In the genomic region with DNA sequence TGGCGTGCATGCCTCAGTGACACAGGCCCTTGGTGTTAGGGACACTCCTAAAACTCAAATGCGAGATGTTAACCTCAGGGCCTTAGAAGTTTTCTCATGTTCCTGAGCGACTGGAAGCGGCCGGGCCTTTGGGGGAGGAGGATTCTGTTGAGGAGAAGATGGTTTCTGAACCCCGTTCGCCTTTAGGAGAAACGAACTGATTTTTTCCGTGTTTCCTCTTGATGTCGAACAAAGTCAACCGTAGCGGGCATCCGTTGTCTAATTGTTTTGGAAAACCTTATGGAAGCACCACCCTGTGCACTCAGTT, we compare ENCODE assay signal across 8 mouse cellular contexts. TPM values are rescaled to one million over a fixed set of nuclear protein-coding genes. Genes with fewer than 3 reads are reported as not detected.
DNase-seq lines count a peak whose midpoint lies in the region; ATAC-seq and TF ChIP-seq lines count a peak whose summit lies in the region.

No protein-coding gene starts in this region.

- under 1% methylated on average over 13 of the region's 13 CpGs for WGBS in kidney, embryonic 16.5 days
- under 1% methylated on average over 13 of the region's 13 CpGs for WGBS in midbrain, postnatal 0 days

- no peaks in the 10 kb centered on the region for H3K9me3 ChIP-seq in kidney, embryonic 16.5 days (ENCODE audit: low read length)
- H3K9me3 ChIP-seq in midbrain, postnatal 0 days (ENCODE audit: low read length): no peaks in the 10 kb centered on the region

- H3K4me1 ChIP-seq in kidney, embryonic 16.5 days (ENCODE audit: insufficient read depth, low read length): peaks cover 10% of the 10 kb centered on the region; the same call in 1 of the 2 replicates
- peaks cover 3% of the 10 kb centered on the region; the same call in 1 of the 2 replicates for H3K4me1 ChIP-seq in midbrain, postnatal 0 days (ENCODE audit: insufficient read depth, low read length)

- no peak for ATAC-seq in kidney, embryonic 16.5 days (ENCODE audit: low FRiP score, low TSS enrichment)
- ATAC-seq in inflammation-experienced regulatory T-cells, adult 6 months: peak; percentile 17
- no peak for ATAC-seq in midbrain, postnatal 0 days (ENCODE audit: low FRiP score)

- H3K36me3 ChIP-seq in kidney, embryonic 16.5 days (ENCODE audit: insufficient read depth, low read length): no peaks in the 10 kb centered on the region
- no peaks in the 10 kb centered on the region for H3K36me3 ChIP-seq in midbrain, postnatal 0 days (ENCODE audit: insufficient read depth, low read length)

- peak overlapping the region; percentile 97 for H3K4me3 ChIP-seq in kidney, embryonic 16.5 days (ENCODE audit: low read length)
- H3K4me3 ChIP-seq in midbrain, postnatal 0 days (ENCODE audit: low read depth, low read length): peak overlapping the region; percentile 89

- H3K27me3 ChIP-seq in kidney, embryonic 16.5 days (ENCODE audit: insufficient read depth, low read length): no peaks in the 10 kb centered on the region
- no peaks in the 10 kb centered on the region for H3K27me3 ChIP-seq in midbrain, postnatal 0 days (ENCODE audit: insufficient read depth, low read length)

- TF ChIP-seq CTCF in midbrain, postnatal 0 days (IDR thresholded peaks at IDR 0.05): no peak

- H3K9ac ChIP-seq in kidney, embryonic 16.5 days (replicated peaks; ENCODE audit: low read length): peak overlapping the region; percentile 96
- H3K9ac ChIP-seq in midbrain, postnatal 0 days (replicated peaks; ENCODE audit: low read length, poor library complexity, severe bottlenecking): peak overlapping the region; percentile 82

- no peak for DNase-seq in kidney, adult 8-10 months
- DNase-seq in c-Kit-positive CD71-positive TER-119-positive erythroid progenitor cells, embryonic 14.5 days (ENCODE audit: low spot score): peak; percentile 32
- peak; percentile 2 for DNase-seq in midbrain, postnatal 0 days (ENCODE audit: low spot score)
- DNase-seq in adrenal gland, adult 8-10 months: no peak
- no peak for DNase-seq in thymus, postnatal 10 days (ENCODE audit: low spot score in 2 of 2)
- DNase-seq in urinary bladder, postnatal 25 days (ENCODE audit: low spot score): no peak

- peak overlapping the region; percentile 73 for H3K4me2 ChIP-seq in kidney, embryonic 16.5 days (replicated peaks; ENCODE audit: low read depth, low read length)
- peak overlapping the region; percentile 69 for H3K4me2 ChIP-seq in midbrain, postnatal 0 days (ENCODE audit: low read depth, low read length, poor library complexity, severe bottlenecking)

- H3K27ac ChIP-seq in kidney, embryonic 16.5 days (ENCODE audit: low read length): peak overlapping the region; percentile 94
- H3K27ac ChIP-seq in midbrain, postnatal 0 days (ENCODE audit: low read depth, low read length): peak overlapping the region; percentile 83; the same call in 1 of the 2 replicates

RNA-seq across cellular contexts. Expression of a gene that starts 1.1 kb away (rescaled TPM):
- 130 and 139 TPM in 2 replicates for polyA plus RNA-seq in kidney, embryonic 16.5 days (2015; fragmentation: Nextera tagmentation; extraction: Ambion mirVana)
- 100 to 1,000 TPM; 199 to 210 (median 207) TPM for polyA plus RNA-seq in inflammation-experienced regulatory T-cells, adult 6 months (2017; shearing (Covaris generic))
- total RNA-seq in midbrain, postnatal 0 days (2014; rRNA removed): 13.6 and 20.7 TPM in 2 replicates
- 119 and 140 TPM in 2 replicates for polyA plus RNA-seq in midbrain, postnatal 0 days (2015; fragmentation: Nextera tagmentation; extraction: Ambion mirVana)
- 10 to 100 TPM; 53.1 to 68.6 (median 61.8) TPM for total RNA-seq in adrenal gland, adult 8-10 months (2022)

RNA-seq across cellular contexts. Expression of a gene that starts 10.2 kb away (rescaled TPM):
- polyA plus RNA-seq in kidney, embryonic 16.5 days (2015; fragmentation: Nextera tagmentation; extraction: Ambion mirVana): 12.4 and 14.1 TPM in 2 replicates
- 10 to 100 TPM in 2 of 3 experiments, 1 to 10 TPM in 1; 9.4 to 11.3 (median 11.1) TPM for polyA plus RNA-seq in inflammation-experienced regulatory T-cells, adult 6 months (2017; shearing (Covaris generic))
- 22.6 and 25.0 TPM in 2 replicates for total RNA-seq in midbrain, postnatal 0 days (2014; rRNA removed)
- 12.6 and 13.8 TPM in 2 replicates for polyA plus RNA-seq in midbrain, postnatal 0 days (2015; fragmentation: Nextera tagmentation; extraction: Ambion mirVana)
- total RNA-seq in adrenal gland, adult 8-10 months (2022): 10 to 100 TPM; 21.4 to 26.0 (median 22.6) TPM

RNA-seq across cellular contexts. Expression of a gene that starts 53.6 kb away (rescaled TPM):
- 0.86 and 1.1 TPM in 2 replicates for polyA plus RNA-seq in kidney, embryonic 16.5 days (2015; fragmentation: Nextera tagmentation; extraction: Ambion mirVana)
- not detected for polyA plus RNA-seq in inflammation-experienced regulatory T-cells, adult 6 months (2017; shearing (Covaris generic))
- total RNA-seq in midbrain, postnatal 0 days (2014; rRNA removed): not detected in 2 replicates
- polyA plus RNA-seq in midbrain, postnatal 0 days (2015; fragmentation: Nextera tagmentation; extraction: Ambion mirVana): 0.11 TPM in 1 of 2 replicates, not detected in the other
- total RNA-seq in adrenal gland, adult 8-10 months (2022): under 1 TPM; 0.21 to 0.59 (median 0.54) TPM

Comparison
In these comparisons a context has a peak if more than half of its experiments do, and no peak if none do; other contexts are left out.
1. DNase-seq: peak in c-Kit-positive CD71-positive TER-119-positive erythroid progenitor cells, embryonic 14.5 days (single experiment) and midbrain, postnatal 0 days (single experiment); none in kidney, adult 8-10 months (0 of 2), adrenal gland, adult 8-10 months (single experiment), thymus, postnatal 10 days (0 of 2) and urinary bladder, postnatal 25 days (single experiment).